Mouse (Mus musculus) neural tube, embryonic 11.5 days (tissue): ENCODE data around the gene Nxpe4. TPM values are rescaled to one million over a fixed set of nuclear protein-coding genes. Genes with fewer than 3 reads are reported as not detected.
A peak's percentile ranks its signal among the peaks of the same experiment; 100 is the strongest.

Source experiments
- ATAC-seq: fragments of 200-750 bp; cut with Nextera tagmentation; 2 replicates; pipeline ENCODE4 v1.8.0; 2017; ENCODE audit warnings: moderate number of reproducible peaks, mild to moderate bottlenecking, moderate TSS enrichment, moderate library complexity; ENCODE audit not compliant: insufficient read depth, low FRiP score, low TSS enrichment
- DNase-seq: peaks from one replicate; pipeline ENCODE4 v3.0.0-alpha.2; 2015; ENCODE audit warnings: low spot score
- H3K27ac ChIP-seq: fragments of 300-500 bp; sonication (generic); 2 replicates; pipeline ENCODE4 v1.5.1; 2014; ENCODE audit warnings: low read depth, mild to moderate bottlenecking, low read length
- H3K27me3 ChIP-seq: fragments of 300-500 bp; sonication (generic); 2 replicates; pipeline ENCODE4 v1.6.1; 2014; ENCODE audit warnings: mild to moderate bottlenecking, low read length, mixed read lengths; ENCODE audit not compliant: control insufficient read depth, insufficient read depth
- H3K36me3 ChIP-seq: fragments of 300-500 bp; sonication (generic); 2 replicates; pipeline ENCODE4 v1.6.1; 2014; ENCODE audit warnings: mild to moderate bottlenecking, low read length, moderate library complexity, mixed read lengths; ENCODE audit not compliant: control insufficient read depth, insufficient read depth
- H3K4me1 ChIP-seq: fragments of 300-500 bp; sonication (generic); 2 replicates; pipeline ENCODE4 v1.6.1; 2014; ENCODE audit warnings: low read length, mixed read lengths; ENCODE audit not compliant: control insufficient read depth, insufficient read depth
- H3K4me2 ChIP-seq: fragments of 300-500 bp; sonication (generic); 2 replicates; pipeline ENCODE4 v1.6.1; 2014; ENCODE audit warnings: low read depth, mild to moderate bottlenecking, moderate library complexity
- H3K4me3 ChIP-seq: fragments of 300-500 bp; sonication (generic); 2 replicates; pipeline ENCODE4 v1.5.1; 2014; ENCODE audit warnings: low read depth, low read length
- H3K9ac ChIP-seq: fragments of 300-500 bp; sonication (generic); 2 replicates; pipeline ENCODE4 v1.6.1; 2014; ENCODE audit warnings: mild to moderate bottlenecking, low read length
- H3K9me3 ChIP-seq: fragments of 300-500 bp; sonication (generic); 2 replicates; pipeline ENCODE4 v1.6.1; 2016; ENCODE audit warnings: low read length; ENCODE audit not compliant: control insufficient read depth
- WGBS: fragments of 180-500 bp; shearing (Covaris S2); extraction: QIAGEN DNeasy Blood & Tissue Kit; methylation state at CpG from one replicate; pipeline ENCODE4 v1.1.7; 2014; 5-methylcytosine and 5-hydroxymethylcytosine counted together
- polyA plus RNA-seq: library from polyadenylated mRNA; unstranded; fragments of >200 nt; fragmentation: Nextera tagmentation; extraction: Ambion mirVana; gene quantifications from 2 replicates; pipeline ENCODE4 v1.2.1, GENCODE M21; 2014

Nxpe4 gene
- polyA plus RNA-seq, 1 experiment from 2014 or later: 6.0 TPM

DNA sequence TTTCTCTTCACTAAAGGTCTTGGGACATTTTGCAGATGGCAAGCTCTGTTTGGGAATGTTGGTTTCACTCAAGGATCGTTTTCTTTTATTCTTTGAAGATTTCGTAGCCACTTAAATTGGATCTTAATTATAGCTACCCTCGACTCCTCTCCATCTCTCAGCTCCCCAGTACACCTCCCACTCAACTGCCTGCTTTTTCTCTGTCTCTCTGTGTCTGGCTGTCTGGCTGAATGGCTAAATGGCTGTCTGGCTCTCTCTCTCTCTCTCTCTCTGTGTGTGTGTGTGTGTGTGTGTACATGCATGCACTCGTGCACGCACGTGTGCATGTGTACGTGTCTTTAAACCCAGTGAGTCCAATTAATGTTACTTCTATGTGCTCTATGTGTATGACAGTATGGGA is 19.5 kb downstream of the Nxpe4 start:
- DNase-seq: no peak

DNA sequence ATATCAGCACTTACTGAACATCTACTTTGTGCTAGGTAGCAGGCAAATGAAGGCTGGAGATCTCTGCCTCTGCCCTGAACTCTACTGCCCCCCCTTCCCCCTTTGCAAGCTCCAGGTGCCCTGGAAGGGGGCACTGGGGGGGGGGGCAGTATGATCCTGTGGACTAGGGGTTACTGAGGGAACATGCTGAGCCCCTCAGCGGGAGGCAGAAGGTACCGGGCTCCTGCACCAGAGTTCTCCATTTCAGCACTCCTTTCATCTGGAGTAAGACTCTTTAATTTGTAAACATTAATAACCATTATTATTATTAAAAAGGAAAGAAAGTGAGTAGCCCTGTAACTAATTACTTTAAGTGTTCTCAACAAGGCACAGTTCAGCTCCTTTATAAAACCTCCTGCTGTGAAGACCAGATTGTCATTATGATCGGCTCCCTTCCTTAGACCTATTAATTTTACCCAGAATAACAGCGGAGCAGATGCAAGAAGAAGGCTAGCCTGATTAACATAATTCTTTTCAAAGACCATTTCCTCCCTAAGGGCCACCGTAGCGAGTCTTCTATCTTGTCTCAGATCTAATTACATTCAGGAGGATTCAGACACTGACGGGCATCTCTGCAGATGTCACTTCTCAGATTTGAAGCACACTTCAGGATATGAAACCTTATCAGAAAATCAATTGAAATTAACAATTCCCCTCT is 21.0 kb downstream of the Nxpe4 start:
- Histone ChIP-seq H3K27ac (no peak overlapping the region), H3K4me2 (no peak overlapping the region), H3K9me3 (no peaks in the 10 kb centered on the region), H3K4me1 (peaks cover 3% of the 10 kb centered on the region; the same call in 1 of the 2 replicates), H3K36me3 (no peaks in the 10 kb centered on the region), H3K9ac (no peak overlapping the region), H3K4me3 (no peak overlapping the region), H3K27me3 (no peaks in the 10 kb centered on the region)
- no peak for ATAC-seq
- no peak for DNase-seq
- 43% methylated on average over 7 of the region's 7 CpGs for WGBS

More for the DNA sequence above, 19.5 kb downstream of the Nxpe4 start:
- WGBS: 92% methylated on average over 7 of the region's 7 CpGs
- Histone ChIP-seq H3K4me1 (peaks cover 3% of the 10 kb centered on the region; the same call in 1 of the 2 replicates), H3K9me3 (no peaks in the 10 kb centered on the region), H3K36me3 (no peaks in the 10 kb centered on the region), H3K4me2 (no peak overlapping the region), H3K27me3 (no peaks in the 10 kb centered on the region), H3K4me3 (no peak overlapping the region), H3K9ac (no peak overlapping the region), H3K27ac (no peak overlapping the region)
- ATAC-seq: no peak

DNA sequence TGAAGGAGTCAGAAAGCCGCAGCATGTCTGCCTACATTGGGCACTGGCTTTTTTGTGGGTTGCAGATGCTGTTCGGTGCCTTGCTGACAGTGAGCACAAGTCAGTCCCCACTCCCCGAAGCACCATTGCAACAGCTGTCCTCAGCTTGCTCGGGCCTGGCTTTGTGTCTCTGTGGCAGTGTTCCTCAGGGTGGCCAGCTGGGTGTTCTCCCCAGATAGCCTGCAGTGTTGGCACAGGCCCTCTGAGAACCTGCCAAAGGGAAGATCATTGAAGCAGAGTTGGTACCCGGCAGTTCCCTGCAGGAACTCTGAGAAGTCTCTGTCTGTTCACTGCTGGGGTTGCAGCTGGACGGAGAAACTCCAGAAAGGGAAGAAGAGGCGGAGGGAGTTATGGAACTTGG is 22.5 kb downstream of the Nxpe4 start:
- no peaks in the 10 kb centered on the region for H3K36me3 ChIP-seq
- no peak overlapping the region for H3K27ac ChIP-seq
- ATAC-seq: no peak

DNA sequence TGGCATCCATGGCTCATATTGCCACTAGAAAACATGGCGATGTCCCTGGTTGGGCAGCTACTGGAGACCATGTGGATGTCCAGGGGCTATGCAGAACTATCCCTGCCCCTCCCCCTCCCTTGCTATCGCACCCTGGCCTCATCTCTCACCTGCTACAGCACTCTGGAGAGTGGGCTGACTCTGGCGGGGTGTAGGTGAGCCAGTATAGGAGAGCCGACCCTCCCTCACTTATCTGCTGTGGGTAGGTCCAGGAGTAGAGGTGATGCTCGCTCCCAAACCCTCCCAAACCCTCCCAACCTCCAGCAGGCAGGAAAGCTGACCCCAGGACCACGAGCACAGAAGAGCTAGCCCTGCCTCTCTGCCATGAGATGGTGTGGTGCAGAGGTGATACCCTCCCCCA is 27.0 kb downstream of the Nxpe4 start:
- Histone ChIP-seq H3K4me3 (no peak overlapping the region), H3K36me3 (no peaks in the 10 kb centered on the region), H3K27ac (no peak overlapping the region), H3K4me2 (no peak overlapping the region), H3K27me3 (no peaks in the 10 kb centered on the region), H3K4me1 (no peaks in the 10 kb centered on the region; the same call in 1 of the 2 replicates), H3K9me3 (no peaks in the 10 kb centered on the region), H3K9ac (no peak overlapping the region)
- no peak for DNase-seq
- ATAC-seq: no peak
- 88% methylated on average over 6 of the region's 6 CpGs for WGBS

More for the DNA sequence above, 22.5 kb downstream of the Nxpe4 start:
- no peak for DNase-seq
- peaks cover 3% of the 10 kb centered on the region; the same call in 1 of the 2 replicates for H3K4me1 ChIP-seq
- H3K9me3 ChIP-seq: no peaks in the 10 kb centered on the region
- H3K4me3 ChIP-seq: no peak overlapping the region
- 73% methylated on average over 7 of the region's 7 CpGs for WGBS
- H3K9ac ChIP-seq: no peak overlapping the region
- no peaks in the 10 kb centered on the region for H3K27me3 ChIP-seq
- no peak overlapping the region for H3K4me2 ChIP-seq

DNA sequence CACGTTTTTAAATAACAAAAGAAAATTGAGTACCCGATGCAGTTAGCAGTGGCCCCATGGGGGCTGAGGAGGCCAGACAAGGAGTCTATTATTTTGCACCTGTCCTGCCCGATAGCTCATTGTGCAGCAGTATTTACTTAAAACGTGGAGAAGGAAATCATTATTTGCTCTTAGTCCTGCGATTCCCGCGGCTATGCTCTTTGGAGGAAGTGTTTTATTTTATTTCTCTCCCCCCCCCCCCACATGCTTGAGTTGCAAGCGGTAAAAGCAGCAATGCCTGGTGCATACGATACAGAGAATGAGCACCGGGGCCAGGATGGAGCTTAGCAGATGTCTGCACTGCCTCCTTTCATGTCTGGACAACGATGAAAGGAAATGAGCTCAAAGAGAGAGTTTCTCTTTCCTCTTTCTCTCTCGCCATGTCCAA is 35.6 kb downstream of the Nxpe4 start:
- 51% methylated on average over 12 of the region's 12 CpGs for WGBS
- H3K4me2 ChIP-seq: no peak overlapping the region
- no peak for ATAC-seq

DNA sequence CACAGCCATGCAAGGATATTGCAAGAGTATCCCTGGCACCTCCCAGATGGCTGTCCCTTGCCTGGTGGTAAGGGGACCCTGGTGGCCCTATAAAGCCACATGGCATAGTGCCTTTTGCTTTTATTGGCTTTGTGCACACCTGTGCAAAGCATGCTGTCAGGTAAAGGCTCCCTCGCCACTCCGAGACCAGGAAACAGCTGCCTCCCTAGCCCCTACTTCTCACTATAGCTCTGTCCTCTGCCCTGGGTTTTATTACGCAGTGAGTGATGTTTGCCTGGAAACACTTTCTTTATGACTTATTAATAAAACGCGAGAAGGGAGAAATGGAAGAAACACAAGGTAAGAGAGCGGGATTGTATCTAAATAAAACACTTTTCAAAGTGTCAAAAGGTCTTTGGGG is 49.1 kb downstream of the Nxpe4 start:
- 87% methylated on average over 6 of the region's 6 CpGs for WGBS
- no peak overlapping the region for H3K4me2 ChIP-seq
- no peak overlapping the region for H3K9ac ChIP-seq
- no peak for ATAC-seq
- H3K4me3 ChIP-seq: no peak overlapping the region
- no peaks in the 10 kb centered on the region for H3K4me1 ChIP-seq
- no peaks in the 10 kb centered on the region for H3K36me3 ChIP-seq
- no peaks in the 10 kb centered on the region for H3K27me3 ChIP-seq
- no peak for DNase-seq
- no peaks in the 10 kb centered on the region for H3K9me3 ChIP-seq
- no peak overlapping the region for H3K27ac ChIP-seq

More for the DNA sequence above, 35.6 kb downstream of the Nxpe4 start:
- Histone ChIP-seq H3K36me3 (no peaks in the 10 kb centered on the region), H3K27ac (no peak overlapping the region), H3K9me3 (no peaks in the 10 kb centered on the region), H3K9ac (no peak overlapping the region), H3K4me1 (0 out of 2 replicates have a peak, but pooled peaks cover 2% of the 10 kb centered on the region), H3K27me3 (no peaks in the 10 kb centered on the region), H3K4me3 (no peak overlapping the region)
- DNase-seq: peak; percentile 13

DNA sequence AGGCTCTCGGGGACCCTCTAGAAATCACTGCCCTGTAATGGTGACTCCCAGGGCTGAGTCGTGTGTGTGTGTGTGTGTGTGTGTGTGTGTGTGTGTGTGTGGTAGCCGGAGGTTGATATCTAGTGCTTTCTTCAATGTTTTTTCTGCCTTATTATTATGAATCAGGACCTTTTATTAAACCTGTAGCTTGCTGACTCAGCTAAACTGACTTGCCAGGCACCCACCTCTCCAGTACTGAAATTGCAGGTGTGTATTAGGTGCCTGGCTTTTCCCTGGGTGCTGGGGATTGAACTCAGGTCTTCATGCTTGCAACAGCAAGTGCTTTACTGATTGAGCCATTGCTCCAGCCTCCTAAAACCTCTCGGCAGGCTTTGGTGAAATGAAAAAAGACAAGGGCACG is 50.1 kb downstream of the Nxpe4 start:
- Histone ChIP-seq H3K4me2 (no peak overlapping the region), H3K9ac (no peak overlapping the region), H3K4me3 (no peak overlapping the region), H3K9me3 (no peaks in the 10 kb centered on the region), H3K27me3 (no peaks in the 10 kb centered on the region), H3K36me3 (no peaks in the 10 kb centered on the region), H3K27ac (no peak overlapping the region), H3K4me1 (no peaks in the 10 kb centered on the region)
- WGBS: 91% methylated on average over 5 of the region's 5 CpGs
- DNase-seq: no peak
- ATAC-seq: no peak

DNA sequence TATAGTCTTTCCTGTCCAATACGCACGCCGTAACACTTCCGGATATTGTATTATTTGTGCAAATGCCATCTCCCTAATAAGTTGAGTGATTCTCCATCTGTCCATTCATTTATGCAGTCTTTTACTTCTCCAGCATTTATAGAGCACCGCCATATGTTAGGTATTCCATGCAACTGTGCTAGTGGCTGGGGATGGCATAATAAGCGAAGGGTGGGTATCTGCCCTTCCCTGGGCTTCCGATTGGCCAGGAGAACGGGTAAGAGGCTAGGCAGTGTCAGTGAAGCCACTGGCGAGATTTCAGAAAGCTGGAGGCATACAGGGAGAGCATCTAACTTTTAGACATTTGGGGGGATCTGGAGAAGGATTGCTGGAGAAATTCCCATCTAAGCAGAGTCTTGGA is 52.9 kb downstream of the Nxpe4 start:
- no peak for ATAC-seq
- Histone ChIP-seq H3K36me3 (no peaks in the 10 kb centered on the region), H3K27ac (no peak overlapping the region), H3K9ac (no peak overlapping the region), H3K4me1 (no peaks in the 10 kb centered on the region), H3K4me2 (no peak overlapping the region), H3K27me3 (no peaks in the 10 kb centered on the region), H3K9me3 (no peaks in the 10 kb centered on the region), H3K4me3 (no peak overlapping the region)
- 84% methylated on average over 9 of the region's 9 CpGs for WGBS
- no peak for DNase-seq
